ENCODE assay signal across 8 mouse cellular contexts in the genomic region with DNA sequence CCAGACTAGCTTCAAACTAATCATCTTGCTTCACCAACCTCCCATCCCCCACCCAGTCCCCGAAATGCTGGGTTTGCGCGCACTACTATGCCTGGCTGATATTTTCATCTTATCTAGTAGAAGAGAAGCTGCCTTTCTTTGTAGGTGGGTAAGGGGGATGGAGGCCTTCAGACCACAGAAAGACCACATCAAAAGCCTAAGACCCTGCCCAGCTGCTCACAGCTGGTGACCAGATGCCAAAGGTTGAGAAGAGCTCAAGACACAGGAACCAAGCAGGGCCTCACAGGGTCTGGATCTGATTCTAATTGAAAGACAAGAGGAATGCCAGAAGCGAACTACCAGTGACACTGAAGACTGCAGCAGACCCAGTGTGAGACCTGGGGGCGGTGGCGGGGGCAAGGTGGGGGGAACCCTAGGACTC. TPM values are rescaled to one million over a fixed set of nuclear protein-coding genes. Genes with fewer than 3 reads are reported as not detected.
A peak's percentile ranks its signal among the peaks of the same experiment; 100 is the strongest.
DNase-seq lines count a peak whose midpoint lies in the region; ATAC-seq and TF ChIP-seq lines count a peak whose summit lies in the region.

No protein-coding gene starts in this region.

- H3K4me3 ChIP-seq in kidney, embryonic 15.5 days (replicated peaks): peak overlapping the region; percentile 91
- no peak overlapping the region for H3K4me3 ChIP-seq in kidney, adult 2 months (ENCODE audit: insufficient read depth, low read depth, low read length)
- peak overlapping the region; percentile 99 for H3K4me3 ChIP-seq in heart, embryonic 16.5 days (ENCODE audit: low read length)
- H3K4me3 ChIP-seq in liver, embryonic 16.5 days (ENCODE audit: low read depth, low read length): peak overlapping the region; percentile 94

- H3K4me1 ChIP-seq in kidney, embryonic 15.5 days: peaks cover 17% of the 10 kb centered on the region
- peaks cover 8% of the 10 kb centered on the region; the same call in 1 of the 2 replicates for H3K4me1 ChIP-seq in kidney, adult 2 months (ENCODE audit: control insufficient read depth, insufficient read depth, low read length)
- peaks cover 14% of the 10 kb centered on the region for H3K4me1 ChIP-seq in heart, embryonic 16.5 days (ENCODE audit: control insufficient read depth, insufficient read depth, low read length)
- H3K4me1 ChIP-seq in liver, embryonic 16.5 days (ENCODE audit: control insufficient read depth, low read depth, low read length): peaks cover 17% of the 10 kb centered on the region

- H3K9ac ChIP-seq in kidney, embryonic 15.5 days: peak overlapping the region; percentile 98
- peak overlapping the region; percentile 100 for H3K9ac ChIP-seq in heart, embryonic 16.5 days (ENCODE audit: low read length)
- H3K9ac ChIP-seq in liver, embryonic 16.5 days (ENCODE audit: low read depth, low read length): peak overlapping the region; percentile 99

- peak; percentile 7; the same call in 1 of the 2 replicates for ATAC-seq in kidney, embryonic 15.5 days (replicated peaks; ENCODE audit: low FRiP score)
- ATAC-seq in heart, embryonic 16.5 days (replicated peaks; ENCODE audit: extremely low read depth, insufficient read depth, low FRiP score): no peak
- ATAC-seq in liver, embryonic 16.5 days (ENCODE audit: low read depth): no peak

- peak overlapping the region; percentile 68 for H3K4me2 ChIP-seq in kidney, embryonic 15.5 days
- peak overlapping the region; percentile 90 for H3K4me2 ChIP-seq in heart, embryonic 16.5 days (ENCODE audit: low read depth, low read length)
- peak overlapping the region; percentile 89 for H3K4me2 ChIP-seq in liver, embryonic 16.5 days (ENCODE audit: low read depth, low read length)

- H3K27ac ChIP-seq in kidney, embryonic 15.5 days: peak overlapping the region; percentile 99
- no peak overlapping the region for H3K27ac ChIP-seq in kidney, adult 2 months (ENCODE audit: insufficient read depth, low read depth, low read length)
- H3K27ac ChIP-seq in heart, embryonic 16.5 days (ENCODE audit: low read length): peak overlapping the region; percentile 100
- peak overlapping the region; percentile 99 for H3K27ac ChIP-seq in liver, embryonic 16.5 days (ENCODE audit: low read length)

- no peaks in the 10 kb centered on the region for H3K9me3 ChIP-seq in kidney, embryonic 15.5 days (replicated peaks)
- H3K9me3 ChIP-seq in heart, embryonic 16.5 days (replicated peaks; ENCODE audit: control insufficient read depth, low read length): no peaks in the 10 kb centered on the region
- no peaks in the 10 kb centered on the region for H3K9me3 ChIP-seq in liver, embryonic 16.5 days (replicated peaks; ENCODE audit: control insufficient read depth, low read length)

- intact Hi-C loops in left cerebral cortex, postnatal 25 days (cut with DNase I): loop anchor here (5.0 kb wide), 1 partner anchor 38 kb away; no protein-coding TSS in a partner anchor

- WGBS in kidney, embryonic 15.5 days: 53% methylated on average over 6 of the region's 6 CpGs
- WGBS in kidney, adult 2 months: 58% methylated on average over 6 of the region's 6 CpGs
- 36% methylated on average over 6 of the region's 6 CpGs for WGBS in heart, embryonic 16.5 days
- WGBS in liver, embryonic 16.5 days (ENCODE audit: insufficient replicate concordance): 25% methylated on average over 6 of the region's 6 CpGs

- no peaks in the 10 kb centered on the region for H3K27me3 ChIP-seq in kidney, embryonic 15.5 days
- no peaks in the 10 kb centered on the region for H3K27me3 ChIP-seq in kidney, adult 2 months (replicated peaks; ENCODE audit: control insufficient read depth, insufficient read depth, low read length)
- no peaks in the 10 kb centered on the region for H3K27me3 ChIP-seq in heart, embryonic 16.5 days (ENCODE audit: control insufficient read depth, insufficient read depth, low read length)
- no peaks in the 10 kb centered on the region for H3K27me3 ChIP-seq in liver, embryonic 16.5 days (ENCODE audit: control insufficient read depth, insufficient read depth, low read depth, low read length)

- no peak for DNase-seq in kidney, adult 2 months
- peak; percentile 19 for DNase-seq in ZHBTc4 (ENCODE audit: low read depth, low spot score)
- DNase-seq in frontal cortex, postnatal 25 days (ENCODE audit: low spot score in 2 of 2): no peak
- DNase-seq in left cerebral cortex, postnatal 25 days (ENCODE audit: low spot score in 2 of 2): no peak
- DNase-seq in spleen, adult 12 weeks (ENCODE audit: low spot score): no peak

- H3K36me3 ChIP-seq in kidney, embryonic 15.5 days: peaks cover 8% of the 10 kb centered on the region; the same call in 1 of the 2 replicates
- H3K36me3 ChIP-seq in kidney, adult 2 months (ENCODE audit: control insufficient read depth, insufficient read depth, low read length): no peaks in the 10 kb centered on the region
- H3K36me3 ChIP-seq in heart, embryonic 16.5 days (ENCODE audit: control insufficient read depth, insufficient read depth): no peaks in the 10 kb centered on the region
- H3K36me3 ChIP-seq in liver, embryonic 16.5 days (ENCODE audit: control insufficient read depth, insufficient read depth): no peaks in the 10 kb centered on the region

- TF ChIP-seq CTCF in kidney, adult 2 months (conservative IDR thresholded peaks at IDR 0.05; ENCODE audit: insufficient read depth, insufficient read length, low read depth, low read length): no peak

- no peak for TF ChIP-seq POLR2A in kidney, adult 2 months (IDR thresholded peaks at IDR 0.05; ENCODE audit: low read depth, low read length)

RNA-seq across cellular contexts. Expression of a gene that starts 1.0 kb away (rescaled TPM):
- polyA plus RNA-seq in kidney, embryonic 15.5 days (2015; fragmentation: Nextera tagmentation; extraction: Ambion mirVana): 17.0 and 19.2 TPM in 2 replicates
- 11.2 and 15.0 TPM in 2 replicates for polyA plus RNA-seq in kidney, adult 2 months (2012; rRNA removed)
- polyA plus RNA-seq in heart, embryonic 16.5 days (2015; fragmentation: Nextera tagmentation; extraction: Ambion mirVana): 18.9 and 19.0 TPM in 2 replicates
- polyA plus RNA-seq in liver, embryonic 16.5 days (2015; fragmentation: Nextera tagmentation; extraction: Ambion mirVana): 2.7 and 3.8 TPM in 2 replicates
- 10 to 100 TPM; 44.8 to 47.0 TPM for total RNA-seq in left cerebral cortex, postnatal 25 days (2021)

RNA-seq across cellular contexts. Expression of a gene that starts 14.7 kb away (rescaled TPM):
- 138 and 160 TPM in 2 replicates for polyA plus RNA-seq in kidney, embryonic 15.5 days (2015; fragmentation: Nextera tagmentation; extraction: Ambion mirVana)
- 288 and 297 TPM in 2 replicates for polyA plus RNA-seq in kidney, adult 2 months (2012; rRNA removed)
- 91.8 and 104 TPM in 2 replicates for polyA plus RNA-seq in heart, embryonic 16.5 days (2015; fragmentation: Nextera tagmentation; extraction: Ambion mirVana)
- 26.2 and 31.9 TPM in 2 replicates for polyA plus RNA-seq in liver, embryonic 16.5 days (2015; fragmentation: Nextera tagmentation; extraction: Ambion mirVana)
- total RNA-seq in left cerebral cortex, postnatal 25 days (2021): 10 to 100 TPM; 43.4 to 44.9 TPM

RNA-seq across cellular contexts. Expression of a gene that starts 16.1 kb away (rescaled TPM):
- 22.7 and 26.9 TPM in 2 replicates for polyA plus RNA-seq in kidney, embryonic 15.5 days (2015; fragmentation: Nextera tagmentation; extraction: Ambion mirVana)
- polyA plus RNA-seq in kidney, adult 2 months (2012; rRNA removed): 85.0 and 148 TPM in 2 replicates
- 18.2 and 21.3 TPM in 2 replicates for polyA plus RNA-seq in heart, embryonic 16.5 days (2015; fragmentation: Nextera tagmentation; extraction: Ambion mirVana)
- polyA plus RNA-seq in liver, embryonic 16.5 days (2015; fragmentation: Nextera tagmentation; extraction: Ambion mirVana): 15.5 and 16.4 TPM in 2 replicates
- 100 to 1,000 TPM; 148 to 149 TPM for total RNA-seq in left cerebral cortex, postnatal 25 days (2021)

RNA-seq across cellular contexts. Expression of a gene that starts 45.8 kb away (rescaled TPM):
- 15.4 and 16.5 TPM in 2 replicates for polyA plus RNA-seq in kidney, embryonic 15.5 days (2015; fragmentation: Nextera tagmentation; extraction: Ambion mirVana)
- polyA plus RNA-seq in kidney, adult 2 months (2012; rRNA removed): 6.0 and 7.9 TPM in 2 replicates
- polyA plus RNA-seq in heart, embryonic 16.5 days (2015; fragmentation: Nextera tagmentation; extraction: Ambion mirVana): 3.6 and 4.1 TPM in 2 replicates
- 0.83 and 0.97 TPM in 2 replicates for polyA plus RNA-seq in liver, embryonic 16.5 days (2015; fragmentation: Nextera tagmentation; extraction: Ambion mirVana)
- 10 to 100 TPM; 47.1 to 51.1 TPM for total RNA-seq in left cerebral cortex, postnatal 25 days (2021)

RNA-seq across cellular contexts. Expression of a gene that starts 54.8 kb away (rescaled TPM):
- polyA plus RNA-seq in kidney, embryonic 15.5 days (2015; fragmentation: Nextera tagmentation; extraction: Ambion mirVana): 14.8 and 16.7 TPM in 2 replicates
- 12.7 and 13.9 TPM in 2 replicates for polyA plus RNA-seq in kidney, adult 2 months (2012; rRNA removed)
- 17.7 and 18.4 TPM in 2 replicates for polyA plus RNA-seq in heart, embryonic 16.5 days (2015; fragmentation: Nextera tagmentation; extraction: Ambion mirVana)
- 1.1 and 1.9 TPM in 2 replicates for polyA plus RNA-seq in liver, embryonic 16.5 days (2015; fragmentation: Nextera tagmentation; extraction: Ambion mirVana)
- 1 to 10 TPM; 5.9 to 7.6 TPM for total RNA-seq in left cerebral cortex, postnatal 25 days (2021)
